Mouse (Mus musculus): ENCODE data around the gene Bloc1s3.

DNA sequence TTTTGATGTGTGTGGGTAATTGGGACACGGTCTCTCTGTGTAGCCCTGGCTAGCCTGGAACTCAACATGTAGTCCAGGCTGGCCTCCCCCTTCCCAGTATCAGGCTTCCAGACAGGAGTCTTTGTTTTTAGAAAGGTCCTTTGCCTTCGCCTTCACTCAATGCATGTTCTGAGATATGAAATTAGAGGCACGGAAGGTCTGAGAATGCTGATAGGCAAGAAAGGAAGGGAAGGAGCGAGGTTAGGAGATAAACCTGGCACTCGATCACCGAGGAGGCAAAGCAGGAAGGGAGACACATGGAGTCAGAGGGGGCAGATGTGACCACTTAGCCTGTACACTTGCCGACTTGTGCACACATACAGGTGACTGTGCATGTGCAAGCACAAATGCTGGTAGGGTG lies 21.6 kb downstream of the Bloc1s3 start:
- no peak for TF ChIP-seq CTCF (IDR thresholded peaks at IDR 0.05; ENCODE audit: low read depth)
- TF ChIP-seq EP300 (IDR thresholded peaks at IDR 0.05; ENCODE audit: low read depth), result no peak
